Mouse (Mus musculus): ENCODE results near the gene Brca1.

- TF ChIP-seq EP300 (IDR thresholded peaks at IDR 0.05) (no peak), CTCF (IDR thresholded peaks at IDR 0.05) (no peak)
These were observed 81.5 kb downstream of the Brca1 start for GRCm38 (mm10) chr11:101470206-101470605.

All from lung, postnatal 0 days (tissue).